Mouse (Mus musculus): ENCODE results near the gene Nxpe4.
"Not testable (repeated sequence)": the region's sequence is repeated elsewhere in the genome, so short reads cannot be mapped to it uniquely, and the experiment has no call there.

The Nxpe4 gene

DNA sequence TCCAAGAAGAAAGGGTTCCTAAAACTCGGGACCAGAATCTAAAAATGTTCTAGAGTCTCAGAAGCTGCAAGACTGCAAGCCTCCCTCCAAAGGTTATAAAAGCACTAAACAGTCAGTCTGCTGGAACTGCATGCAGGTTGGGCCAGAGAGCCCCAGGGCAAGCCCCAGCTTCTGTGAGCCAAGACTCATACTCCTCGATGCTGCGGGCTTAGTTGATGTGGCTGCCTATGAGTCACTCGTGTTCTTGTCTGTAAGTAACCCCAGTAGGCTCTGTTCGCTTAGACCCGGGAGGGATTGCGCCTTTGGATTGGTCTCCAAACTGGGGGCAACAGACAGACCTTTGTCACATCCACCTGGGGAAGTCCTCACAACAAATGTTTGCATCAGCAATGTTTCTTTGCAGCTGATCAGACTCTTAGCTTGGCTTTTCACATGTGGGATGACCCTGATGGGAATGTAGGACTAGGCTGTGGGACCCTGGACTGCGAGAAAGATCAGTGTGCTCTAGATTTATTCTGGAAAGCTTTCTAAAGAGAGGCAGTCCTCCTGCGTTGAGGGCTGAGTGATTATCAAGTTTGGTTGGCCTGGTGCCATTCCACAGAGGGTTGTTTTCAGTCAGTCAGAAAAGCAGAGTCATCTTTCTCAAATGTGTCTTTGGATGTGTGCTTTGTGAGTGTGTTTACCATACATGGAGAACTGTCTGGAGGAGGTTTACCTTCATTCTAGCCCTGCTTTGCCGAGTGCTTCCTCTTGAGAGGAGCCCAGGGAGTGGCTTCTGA lies 245.9 kb downstream of the Nxpe4 start:
- no peak for DNase-seq (ENCODE audit: extremely low spot score, low spot score)

DNA sequence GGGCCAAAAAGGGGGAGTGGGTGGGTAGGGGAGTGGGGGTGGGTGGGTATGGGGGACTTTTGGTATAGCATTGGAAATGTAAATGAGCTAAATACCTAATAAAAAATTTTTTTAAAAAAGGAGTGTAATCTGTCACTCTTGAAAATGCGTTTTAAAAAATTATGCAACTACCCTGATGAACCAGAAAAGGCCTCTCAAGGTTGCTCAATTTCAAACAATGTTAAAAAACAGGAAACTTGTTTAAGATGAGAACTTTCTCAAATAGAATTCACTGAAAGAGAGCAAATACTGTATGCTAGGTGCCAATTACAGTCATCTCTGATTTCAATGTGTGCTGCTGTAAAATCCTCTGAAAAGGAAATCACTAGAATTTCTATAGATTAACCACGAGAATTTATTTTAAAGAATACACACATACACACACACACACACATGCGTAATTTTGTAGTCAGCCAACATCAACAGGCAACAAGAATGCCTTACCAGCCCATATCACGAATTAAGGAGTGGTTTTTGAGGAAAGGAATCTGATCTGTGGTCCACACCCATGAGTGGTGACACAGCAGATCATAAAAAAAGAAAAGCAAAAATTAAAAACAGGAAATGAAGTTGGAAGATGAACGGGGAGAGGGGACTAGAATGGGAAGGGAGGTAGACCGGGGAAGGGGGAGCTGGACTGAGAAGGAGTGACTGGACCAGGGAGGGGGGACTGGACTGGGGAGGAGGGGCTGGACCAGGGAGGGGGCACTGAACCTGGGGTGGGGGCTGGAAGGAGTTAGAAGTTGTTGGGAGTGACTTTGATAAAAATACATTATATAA lies 248.6 kb downstream of the Nxpe4 start:
- no peak for DNase-seq (ENCODE audit: extremely low spot score, low spot score)

DNA sequence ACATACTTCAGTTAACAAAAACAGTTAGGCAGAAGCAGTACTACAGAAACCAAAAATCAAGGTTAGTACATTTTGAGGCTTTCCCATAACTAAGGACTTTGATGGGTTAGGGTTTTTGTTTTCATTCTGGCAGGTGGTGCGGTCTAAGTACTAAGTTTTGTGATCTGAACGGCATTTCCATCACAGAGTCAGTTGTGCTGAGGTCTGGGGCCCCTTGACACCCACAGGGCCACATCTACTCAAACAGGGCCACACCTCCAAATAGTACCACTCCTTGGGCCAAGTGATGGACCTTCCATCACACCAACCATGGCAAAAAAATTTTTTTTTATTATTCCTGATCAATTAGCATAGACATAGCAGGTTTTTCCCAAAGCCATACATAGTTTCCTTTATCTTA lies 251.8 kb downstream of the Nxpe4 start:
- DNase-seq (ENCODE audit: extremely low spot score, low spot score) = no peak

DNA sequence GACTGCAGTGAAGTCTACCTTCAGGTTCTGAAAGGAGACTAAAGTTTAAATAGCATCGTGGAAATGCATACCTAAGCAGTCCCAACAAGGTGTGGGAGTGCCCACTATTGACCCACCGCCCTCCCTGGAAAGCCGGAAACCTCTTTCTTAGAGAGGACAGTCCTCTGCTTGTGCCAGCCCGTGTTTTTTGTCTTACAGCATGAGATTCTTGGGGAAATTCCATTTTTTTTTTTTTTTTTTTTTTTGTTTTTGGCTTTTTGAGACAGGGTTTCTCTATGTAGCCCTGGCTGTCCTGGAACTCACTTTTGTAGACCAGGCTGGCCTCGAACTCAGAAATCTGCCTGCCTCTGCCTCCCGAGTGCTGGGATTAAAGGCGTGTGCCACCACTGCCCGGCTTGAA lies 255.5 kb downstream of the Nxpe4 start:
- not testable (repeated sequence) for DNase-seq (ENCODE audit: extremely low spot score, low spot score)

DNA sequence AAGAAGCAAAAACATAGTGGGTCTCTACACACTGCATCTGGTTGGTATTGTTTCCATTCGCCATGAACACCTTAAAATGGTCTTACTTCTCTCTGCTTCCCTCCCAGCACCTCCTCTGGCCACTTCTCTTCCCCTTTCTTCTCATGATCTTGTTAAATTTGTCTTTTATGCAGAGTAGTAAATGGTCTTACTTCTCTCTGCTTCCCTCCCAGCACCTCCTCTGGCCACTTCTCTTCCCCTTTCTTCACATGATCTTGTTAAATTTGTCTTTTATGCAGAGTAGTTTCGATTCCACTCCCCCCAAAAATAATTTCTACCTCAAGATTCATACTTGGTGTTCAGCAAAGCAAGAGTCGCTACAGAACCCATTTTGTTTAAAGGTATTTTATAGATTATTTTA lies 256.2 kb downstream of the Nxpe4 start:
- no peak for DNase-seq (ENCODE audit: extremely low spot score, low spot score)

DNA sequence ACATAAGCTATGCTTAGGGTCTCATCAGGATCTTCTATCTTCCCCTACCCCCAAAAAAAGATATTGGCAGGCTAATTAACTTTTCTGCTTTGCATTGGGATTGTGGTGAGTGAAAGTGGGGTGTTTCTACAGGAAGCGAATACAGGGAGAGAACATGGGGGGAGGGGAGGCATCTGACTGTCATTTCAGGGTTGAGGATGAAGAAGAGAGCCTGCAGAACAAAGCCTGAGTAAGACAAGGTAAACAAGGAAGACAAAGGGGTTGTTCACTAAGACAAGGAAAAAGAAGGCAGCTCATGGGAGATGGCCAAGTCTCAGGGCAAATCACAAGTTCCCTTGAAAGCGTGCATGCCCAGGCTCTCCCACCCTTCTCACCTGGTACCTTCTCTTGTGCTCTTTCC lies 256.6 kb downstream of the Nxpe4 start:
- DNase-seq (ENCODE audit: extremely low spot score, low spot score) = no peak

DNA sequence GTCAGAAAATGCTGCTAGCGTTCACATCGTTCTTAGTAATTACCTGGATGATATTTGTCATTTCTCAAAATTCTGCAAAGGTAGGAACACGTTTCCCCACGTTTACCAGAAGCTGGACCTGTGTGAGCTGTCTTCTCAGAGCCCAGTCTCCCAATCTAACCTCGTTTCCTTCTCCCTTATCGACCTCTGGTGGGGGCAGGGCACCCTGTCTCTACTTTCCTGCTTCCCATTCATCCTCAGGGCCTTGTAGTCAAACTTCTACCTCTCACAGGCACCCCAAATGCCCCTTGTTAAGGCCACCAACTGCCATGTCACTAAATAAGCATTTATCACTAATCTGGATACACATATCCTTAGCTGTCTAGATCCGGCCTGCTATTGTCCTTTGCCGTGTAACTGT lies 257.0 kb downstream of the Nxpe4 start:
- DNase-seq (ENCODE audit: extremely low spot score, low spot score) = no peak

DNA sequence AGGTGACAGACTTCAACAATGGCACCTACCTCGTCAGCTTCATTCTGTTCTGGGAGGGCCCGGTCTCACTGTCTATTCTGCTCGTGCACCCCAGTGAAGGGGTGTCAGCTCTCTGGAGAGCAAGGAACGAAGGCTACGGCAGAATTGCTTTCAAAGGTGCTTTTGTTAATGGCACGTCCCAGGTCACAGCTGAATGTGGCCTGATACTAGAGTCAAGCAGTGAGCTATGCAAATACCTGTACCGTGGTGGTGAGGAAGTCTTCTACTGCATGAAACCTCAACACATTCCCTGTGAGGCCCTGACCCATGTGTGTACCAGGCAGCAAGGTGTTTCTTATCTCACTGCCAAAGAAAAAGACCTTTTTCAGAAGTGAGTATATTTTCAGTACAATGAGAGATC lies 258.6 kb downstream of the Nxpe4 start:
- no peak for DNase-seq (ENCODE audit: extremely low spot score, low spot score)

DNA sequence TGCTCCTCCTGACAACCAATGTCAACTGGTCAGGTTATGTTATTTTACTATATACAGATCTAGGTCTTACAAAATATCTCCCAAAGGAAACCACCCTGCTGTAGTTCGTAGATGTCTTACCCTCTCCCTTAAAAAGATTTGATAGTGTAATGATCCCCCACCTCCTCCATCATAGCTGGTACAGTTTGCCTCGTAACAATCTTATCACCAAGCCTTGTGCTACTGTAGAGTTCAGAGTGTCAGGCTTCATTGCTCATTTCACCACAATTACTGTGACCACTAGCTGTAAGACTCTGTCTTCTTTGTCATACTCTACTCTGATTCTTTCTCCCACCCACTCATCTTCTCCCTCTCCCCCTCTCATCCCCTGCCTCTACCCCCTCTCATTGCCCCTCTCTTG lies 259.2 kb downstream of the Nxpe4 start:
- no peak for DNase-seq (ENCODE audit: extremely low spot score, low spot score)

DNA sequence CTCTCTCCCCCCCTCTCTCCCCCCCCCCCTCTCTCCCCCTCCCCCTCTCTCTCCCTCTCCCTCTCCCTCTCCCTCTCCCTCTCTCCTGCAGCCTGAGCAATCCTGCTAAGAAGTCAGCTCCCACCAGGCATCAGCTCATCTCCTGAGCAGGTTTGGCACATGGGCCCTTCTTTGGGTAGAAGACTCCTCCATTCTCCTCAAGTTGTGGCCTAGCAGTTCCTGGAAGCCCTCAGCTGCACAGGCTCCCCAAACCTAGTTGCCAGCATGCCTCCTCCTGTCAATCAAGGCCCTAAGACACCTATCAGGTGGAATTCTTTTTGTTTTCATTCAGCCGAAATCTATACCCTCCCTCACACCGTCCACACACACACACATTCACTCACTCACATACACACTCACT lies 259.7 kb downstream of the Nxpe4 start:
- no peak for DNase-seq (ENCODE audit: extremely low spot score, low spot score)

DNA sequence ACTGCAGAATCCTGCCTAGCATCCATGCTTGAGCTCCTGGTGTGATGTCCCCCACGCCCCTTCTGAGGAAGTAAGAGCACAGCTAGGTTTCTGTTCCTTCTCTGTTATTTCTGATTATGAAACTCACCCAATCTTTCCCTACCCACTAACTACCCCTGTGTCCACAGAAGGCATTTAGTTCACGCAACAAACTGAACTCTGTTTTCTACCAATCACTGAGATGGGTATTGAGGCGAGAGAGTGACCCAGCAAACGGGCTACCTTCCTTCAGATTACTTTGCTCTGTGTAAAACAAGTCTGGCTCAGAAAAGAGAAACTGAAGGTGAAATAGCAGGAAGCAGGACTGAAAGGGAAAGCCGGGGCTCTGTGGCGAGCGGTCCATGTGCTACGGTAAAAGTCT lies 260.6 kb downstream of the Nxpe4 start:
- no peak for DNase-seq (ENCODE audit: extremely low spot score, low spot score)

DNA sequence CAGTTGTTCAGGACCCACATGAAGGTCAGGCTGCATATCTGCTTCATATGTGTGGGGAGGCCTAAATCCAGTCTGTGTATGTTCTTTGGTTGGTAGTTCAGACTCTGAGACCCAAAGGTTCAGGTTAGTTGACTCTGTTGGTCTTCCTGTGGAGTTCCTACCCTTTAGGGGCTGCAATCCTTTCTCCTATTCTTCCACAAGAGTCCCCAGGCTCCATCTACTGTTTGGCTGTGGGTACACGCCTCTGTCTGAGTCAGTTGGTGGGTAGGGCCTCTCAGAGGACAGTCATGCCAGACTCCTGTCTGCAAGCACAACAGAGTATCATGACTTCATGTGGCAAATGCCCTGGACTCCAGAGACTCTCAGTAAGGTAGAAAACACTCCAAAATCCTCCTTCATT lies 261.4 kb downstream of the Nxpe4 start:
- DNase-seq (ENCODE audit: extremely low spot score, low spot score) = no peak

DNA sequence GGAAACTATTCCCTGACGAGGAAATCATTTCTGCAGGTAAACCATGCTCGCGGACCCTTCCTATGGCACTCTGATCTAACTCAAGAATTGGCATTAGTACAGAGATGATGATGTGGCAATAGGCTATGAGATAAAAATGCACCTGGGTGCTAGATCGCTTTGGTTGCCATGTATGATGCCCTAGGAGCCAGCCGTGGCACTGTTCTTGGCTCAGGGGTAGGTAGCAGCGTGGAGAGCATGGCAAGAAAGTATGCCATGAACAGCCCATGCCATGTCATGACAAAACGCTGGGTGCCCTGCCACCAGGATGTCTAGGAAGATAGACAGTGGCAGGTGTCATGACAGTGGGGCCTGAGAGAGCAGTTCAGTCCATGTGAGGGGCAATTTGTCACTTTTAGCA lies 265.4 kb downstream of the Nxpe4 start:
- DNase-seq (ENCODE audit: extremely low spot score, low spot score) = no peak

DNA sequence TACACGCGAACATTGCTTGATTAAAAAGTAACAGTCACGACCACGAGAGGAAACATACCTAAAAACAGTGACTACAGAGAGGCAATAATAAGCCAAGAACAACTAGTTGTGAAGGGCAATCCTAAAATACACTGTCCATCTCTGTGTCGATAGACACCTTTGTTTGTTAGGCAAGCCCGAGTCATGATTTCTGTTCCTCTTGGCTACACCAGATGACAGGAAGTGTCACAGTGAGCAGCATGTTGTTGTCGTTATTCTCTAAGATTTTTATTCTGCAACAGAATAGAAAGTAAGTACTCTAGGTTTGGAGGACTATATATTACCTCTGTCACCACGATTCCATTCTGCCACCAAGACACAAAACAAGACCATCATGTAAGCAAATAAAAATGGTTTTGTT lies 270.6 kb downstream of the Nxpe4 start:
- DNase-seq (ENCODE audit: extremely low spot score, low spot score) = no peak

DNA sequence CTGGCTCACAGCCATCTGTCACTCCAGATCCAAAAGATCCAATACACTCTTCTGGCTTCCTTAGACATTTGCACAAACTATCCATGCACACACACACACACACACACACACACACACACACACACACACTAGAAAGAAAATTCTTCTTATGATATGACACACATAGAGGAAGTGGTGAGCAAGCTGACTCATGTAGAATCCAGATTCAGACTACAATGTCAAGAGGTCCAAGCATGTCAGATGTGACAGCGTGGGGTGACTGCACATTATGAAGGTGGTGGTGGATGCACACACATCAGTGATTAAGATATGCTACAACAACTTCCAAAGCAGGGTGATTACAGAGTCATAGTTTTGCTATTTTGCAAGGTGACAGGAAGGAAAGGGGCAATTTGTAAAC lies 282.1 kb downstream of the Nxpe4 start:
- DNase-seq (ENCODE audit: extremely low spot score, low spot score) = no peak

DNA sequence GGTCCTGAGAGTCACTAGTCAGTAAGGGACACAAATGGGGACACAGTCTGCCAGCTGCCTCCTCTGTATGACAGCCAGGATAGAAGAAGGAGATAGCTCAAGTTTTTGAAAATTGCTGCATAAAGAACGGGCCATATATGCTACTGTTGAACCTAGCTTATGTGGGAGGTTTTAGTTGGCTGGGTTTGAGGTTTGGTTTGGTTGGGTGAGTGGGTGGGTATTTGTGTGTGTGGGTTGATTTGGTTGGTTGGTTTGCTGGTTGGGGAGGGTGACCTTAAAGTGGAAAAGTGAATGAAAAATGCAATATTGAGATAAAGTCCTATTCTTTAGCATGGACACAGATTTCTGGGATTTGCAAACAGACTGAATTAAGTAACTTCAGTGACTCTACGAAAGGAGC lies 283.0 kb downstream of the Nxpe4 start:
- no peak for DNase-seq (ENCODE audit: extremely low spot score, low spot score)

DNA sequence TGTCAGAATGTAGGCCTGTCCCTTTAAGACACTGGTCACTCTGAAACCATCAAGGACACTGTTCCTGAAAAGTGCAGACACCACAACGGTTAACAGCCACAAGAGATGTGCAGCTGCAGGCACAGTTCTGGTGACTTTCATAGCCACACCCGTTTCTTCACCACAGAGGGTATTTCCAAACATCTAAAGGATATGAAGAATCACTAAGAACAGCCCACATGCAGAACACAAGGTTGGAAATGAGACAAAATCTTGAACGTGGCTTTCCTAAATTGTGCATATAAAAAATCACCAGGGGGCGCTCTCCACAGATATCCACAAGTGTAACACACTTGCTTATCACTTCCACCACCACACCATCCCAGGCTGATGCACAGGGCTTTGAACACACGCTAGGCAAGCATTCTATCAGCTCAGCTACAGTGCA lies 286.0 kb downstream of the Nxpe4 start:
- no peak for DNase-seq (ENCODE audit: extremely low spot score, low spot score)
